Mouse (Mus musculus) activated CD4-positive, CD25-positive, alpha-beta regulatory T cell, adult 4 months (primary cell): ENCODE measurements around the gene Gm7942. TPM values are rescaled to one million over a fixed set of nuclear protein-coding genes. Genes with fewer than 3 reads are reported as not detected.
"Not testable (repeated sequence)": the region's sequence is repeated elsewhere in the genome, so short reads cannot be mapped to it uniquely, and the experiment has no call there.

ENCODE experiments used
- ATAC-seq: one replicate; pipeline ENCODE4 v1.8.0; 2017
- polyA plus RNA-seq, 2 experiments: library from polyadenylated mRNA; unstranded; fragments of 100-300 nt; shearing (Covaris generic); gene quantifications; one replicate each; pipeline ENCODE4 v1.2.1; 2017

Gene Gm7942
- polyA plus RNA-seq: not detected

DNA sequence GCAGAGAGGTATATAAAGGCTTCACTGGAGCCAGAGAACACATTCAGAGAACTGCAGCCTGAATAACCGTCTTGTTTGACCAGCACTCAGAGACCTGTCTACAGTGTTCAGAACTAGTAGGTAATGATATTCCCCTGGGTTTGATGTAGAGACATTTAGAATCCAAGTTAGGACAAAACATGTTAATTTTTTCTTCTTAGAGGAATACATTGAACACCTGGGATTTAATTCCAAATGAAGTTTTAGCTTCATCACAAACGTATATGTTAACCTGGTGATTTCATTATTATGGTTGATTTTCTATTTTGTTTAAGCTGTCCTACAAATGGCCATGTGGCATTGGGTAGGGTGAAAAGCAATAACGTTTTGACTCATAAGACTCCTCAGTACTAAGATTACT is at the start of gene Gm7942:
Gene Gm7942, plus strand, starts transcription at position 301 of the 400 bp plus-strand sequence.
- ATAC-seq: not testable (repeated sequence)

Other genes starting within 250 kb of the Gm7942 start
- gene Gm3183, start 241.5 kb upstream of the Gm7942 start, polyA plus RNA-seq: under 1 TPM in 1 of 2 experiments, not detected in 1; 0.65 TPM
- not detected for gene Gm6367, start 118.3 kb upstream of the Gm7942 start, polyA plus RNA-seq
- under 1 TPM in 1 of 2 experiments, not detected in 1; 0.24 TPM for gene Gm16513, start 75.7 kb downstream of the Gm7942 start, polyA plus RNA-seq
- not detected for gene Gm10424, start 165.8 kb downstream of the Gm7942 start, polyA plus RNA-seq
- gene Gm3259, start 199.0 kb downstream of the Gm7942 start, polyA plus RNA-seq: not detected